Mouse (Mus musculus) right cerebral cortex, postnatal 25 days (tissue): ENCODE measurements around the gene Mapk8ip3.
"Not testable (repeated sequence)": the region's sequence is repeated elsewhere in the genome, so short reads cannot be mapped to it uniquely, and the experiment has no call there.

Experiments used
- DNase-seq: peaks from one replicate; pipeline ENCODE4 v3.0.0; 2022

The Mapk8ip3 gene

DNA sequence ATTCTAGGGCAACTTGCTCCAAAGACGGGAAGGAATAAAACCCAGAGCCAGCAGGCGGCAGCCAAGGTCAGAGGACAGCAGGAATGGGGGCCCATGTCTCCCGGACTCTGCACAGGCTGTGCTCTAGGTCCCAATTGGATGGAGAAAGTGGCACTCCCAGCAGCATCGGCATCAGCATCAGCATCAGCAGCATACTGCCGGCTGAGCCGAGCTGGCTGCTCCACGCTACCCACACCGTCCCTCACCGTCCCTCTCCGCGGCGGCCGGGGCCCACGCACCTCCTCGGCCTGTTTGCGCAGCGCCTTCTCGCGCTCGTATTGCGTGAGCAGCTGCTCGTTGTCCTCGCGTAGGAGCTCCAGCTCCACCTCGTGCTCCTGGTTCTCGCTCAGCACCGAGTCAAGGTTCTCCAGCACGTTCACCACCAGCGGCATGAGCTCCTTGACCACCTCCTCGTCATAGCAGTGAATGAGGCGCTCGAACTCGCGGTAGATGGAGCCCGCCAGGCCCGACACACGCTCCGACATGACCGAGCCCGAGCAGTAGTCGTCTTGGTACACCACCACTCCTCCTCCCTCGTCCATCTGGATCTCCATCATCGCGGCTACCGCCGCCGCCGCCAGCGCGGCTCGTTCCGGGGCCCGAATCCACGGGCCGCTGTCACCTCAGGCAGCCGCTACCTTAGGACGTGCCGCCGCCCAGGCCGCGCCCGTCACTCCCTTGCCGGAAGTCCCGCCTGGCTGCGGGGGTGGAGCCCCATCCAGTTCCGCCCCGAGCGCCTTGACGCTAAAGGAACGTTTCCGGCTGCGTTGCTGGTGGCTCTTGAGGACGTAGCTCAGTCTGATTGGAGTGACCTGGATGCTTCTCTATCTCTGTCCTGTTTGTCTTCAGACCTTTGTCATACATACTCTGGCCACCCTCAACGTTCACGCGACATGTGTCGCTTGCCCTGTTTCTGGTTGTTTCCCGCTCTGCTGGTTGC, at the start of gene Mapk8ip3:
TSS of gene Mapk8ip3 (minus strand) at position 719 of the 979 bp plus-strand sequence.
- peak; percentile 96 for DNase-seq

DNA sequence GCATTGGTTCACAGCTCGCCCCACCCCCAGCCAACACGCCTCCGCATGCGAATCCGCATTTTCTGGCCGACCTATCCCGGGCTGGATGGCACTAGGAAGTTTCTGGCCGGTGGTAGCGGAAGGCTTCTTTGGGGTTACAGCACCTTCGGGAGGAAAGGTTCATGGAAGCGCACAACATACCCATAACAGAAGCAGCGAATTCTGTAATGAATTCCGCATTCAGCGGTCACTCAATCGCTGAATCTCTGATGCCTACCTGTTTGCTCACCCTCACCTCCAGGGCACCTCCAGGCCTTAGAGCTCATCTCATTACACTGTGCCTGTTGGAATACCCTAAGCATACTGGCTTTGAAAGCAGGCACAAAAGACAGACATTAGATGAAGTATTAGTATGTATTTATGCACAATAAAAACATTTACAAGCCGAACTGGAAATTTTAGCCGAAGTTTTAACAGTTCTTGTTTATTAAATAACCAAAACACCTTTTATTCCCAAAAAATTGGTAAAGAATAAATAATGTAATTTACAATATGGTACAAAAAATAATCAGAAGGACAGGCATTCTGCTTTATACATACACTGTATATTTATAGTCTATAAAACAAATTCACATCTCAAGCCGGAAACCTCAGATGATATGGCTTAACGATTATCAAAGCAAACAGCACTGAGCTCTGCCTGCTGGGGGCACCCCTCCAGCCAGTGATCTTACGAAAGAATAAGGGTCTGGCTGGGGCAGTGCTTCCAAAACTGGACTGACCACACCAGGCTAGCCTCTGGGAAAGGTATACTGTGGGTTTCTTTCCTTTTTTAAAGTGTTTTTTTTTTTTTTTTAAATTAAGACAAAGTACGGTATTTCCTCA, 24.3 kb upstream of the Mapk8ip3 start:
- no peak for DNase-seq

DNA sequence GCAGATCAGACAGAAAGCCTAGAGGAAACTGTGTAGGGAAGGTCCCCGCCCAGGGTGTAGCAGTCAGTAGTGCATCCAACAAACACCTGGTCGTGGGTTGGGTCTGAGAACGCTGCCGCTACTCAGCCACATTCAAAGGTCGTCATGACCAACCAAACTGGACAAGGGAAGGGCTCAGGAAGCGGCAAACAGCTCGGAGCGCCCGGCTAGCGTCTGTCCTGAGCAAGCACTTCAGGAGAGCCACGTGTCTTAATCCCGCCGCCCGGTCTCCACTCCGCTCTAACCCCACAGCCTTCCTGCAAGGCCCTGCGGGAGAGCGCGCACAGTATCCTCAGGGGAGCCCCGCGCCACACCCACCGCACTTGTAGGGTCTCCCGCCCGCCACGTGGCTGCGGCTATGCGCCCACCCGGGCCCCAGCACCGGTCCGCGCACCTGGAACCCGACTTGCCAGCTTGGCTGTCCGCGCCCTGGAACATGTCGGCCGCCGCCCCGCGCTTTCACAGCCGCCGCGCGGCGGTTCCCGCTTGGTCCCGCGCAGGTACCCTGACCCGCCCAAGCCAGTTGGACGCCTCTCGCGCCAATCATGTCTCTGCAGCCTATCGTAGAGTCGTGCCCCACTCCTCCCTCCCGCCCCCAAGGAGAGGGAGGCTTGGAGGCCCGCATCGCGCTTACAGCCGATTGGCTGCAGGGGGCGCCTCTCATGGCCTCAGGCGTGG, 23.5 kb upstream of the Mapk8ip3 start, which contains the start of gene Jpt2:
TSS of gene Jpt2 (minus strand) at position 555 of the 717 bp plus-strand sequence.
- DNase-seq: peak; percentile 97

DNA sequence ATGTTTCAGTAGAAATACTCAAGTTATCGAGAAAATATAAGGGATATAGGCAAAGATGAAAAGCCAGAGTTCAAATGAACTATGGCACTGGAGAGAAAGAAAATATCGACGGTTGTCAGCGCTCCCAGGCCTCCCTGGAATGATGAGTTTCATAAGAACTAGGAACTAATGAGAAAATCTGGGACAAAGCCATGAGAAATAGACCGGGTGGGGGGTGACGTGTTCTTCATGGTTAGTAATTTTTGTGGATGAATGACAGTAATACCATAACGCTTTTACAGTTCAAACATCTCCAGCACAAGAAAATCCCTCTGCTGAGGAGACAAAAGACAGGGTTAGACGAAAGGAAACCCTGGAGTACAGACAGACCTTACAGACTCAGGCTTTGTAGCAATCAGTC, 22.6 kb upstream of the Mapk8ip3 start:
- no peak for DNase-seq

DNA sequence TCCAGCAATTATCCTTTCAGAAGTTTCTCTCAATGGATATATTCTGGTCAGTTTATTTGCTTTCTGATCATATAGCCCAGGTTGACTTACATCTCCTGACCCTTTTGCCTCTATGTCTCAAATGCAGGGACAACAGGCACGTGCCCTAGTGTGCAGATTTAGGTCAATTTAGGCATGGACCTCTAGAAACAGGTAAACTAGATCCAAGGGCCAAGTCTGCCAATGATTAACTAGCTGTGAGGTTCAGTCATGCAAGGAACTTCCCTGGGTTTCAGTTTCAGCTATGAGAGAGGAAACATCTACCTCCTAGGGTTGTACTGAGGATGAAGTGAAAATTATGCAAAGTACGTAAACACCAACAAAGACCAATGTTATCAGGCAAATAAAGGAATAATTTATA, 16.5 kb upstream of the Mapk8ip3 start:
- DNase-seq: no peak

DNA sequence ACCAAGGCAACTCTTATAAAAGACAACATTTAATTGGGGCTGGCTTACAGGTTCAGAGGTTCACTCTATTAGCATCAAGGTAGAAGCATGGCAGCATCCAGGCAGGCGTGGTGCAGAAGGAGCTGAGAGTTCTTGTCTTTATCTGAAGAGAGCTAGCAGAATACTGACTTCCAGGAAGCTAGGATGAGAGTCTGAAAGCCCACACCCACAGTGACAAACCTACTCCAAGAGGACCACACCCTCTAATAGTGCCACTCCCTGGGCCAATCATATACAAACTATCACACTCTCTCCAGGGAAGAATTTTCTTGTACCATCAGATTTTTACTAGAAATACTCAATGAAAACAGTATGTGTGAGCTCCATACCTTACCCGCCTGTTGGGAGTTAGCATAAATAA, 13.9 kb upstream of the Mapk8ip3 start:
- DNase-seq: no peak

DNA sequence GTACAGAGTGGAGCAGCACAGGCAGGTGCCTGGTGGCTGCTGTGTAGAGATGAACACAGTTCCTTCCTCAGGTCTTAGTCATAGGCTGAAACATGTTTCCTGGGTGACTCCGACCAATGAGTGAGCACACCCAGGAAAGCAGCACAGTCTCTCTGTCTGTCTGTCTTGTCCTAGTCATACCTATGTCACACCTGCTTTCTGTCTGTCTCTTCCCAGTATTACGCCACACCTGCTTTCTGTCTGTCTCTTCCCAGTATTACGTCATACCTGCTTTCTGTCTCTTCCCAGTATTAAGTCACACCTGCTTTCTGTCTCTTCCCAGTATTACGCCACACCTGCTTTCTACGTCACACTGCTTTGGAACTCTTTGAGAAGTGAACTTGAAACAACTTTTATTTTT, 11.4 kb upstream of the Mapk8ip3 start:
- DNase-seq: no peak

DNA sequence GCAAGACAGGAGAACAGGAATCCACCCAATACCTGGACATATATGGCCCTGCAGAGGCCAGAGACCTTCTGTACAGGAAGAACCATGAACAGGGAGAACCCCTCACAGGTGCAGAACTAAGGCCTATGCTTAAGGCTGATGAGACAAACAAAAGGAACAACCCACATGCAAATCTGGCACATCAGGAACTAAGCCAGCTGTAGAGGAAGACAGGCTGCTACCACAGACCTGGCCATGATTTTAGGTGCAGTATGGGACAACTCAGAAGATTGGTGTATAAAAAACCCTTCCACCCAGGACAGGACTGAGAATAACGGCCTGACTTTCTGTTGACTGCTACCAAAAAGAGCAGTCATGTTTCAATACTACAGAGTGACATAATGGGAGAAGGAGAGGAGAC, 6.8 kb upstream of the Mapk8ip3 start:
- not testable (repeated sequence) for DNase-seq

DNA sequence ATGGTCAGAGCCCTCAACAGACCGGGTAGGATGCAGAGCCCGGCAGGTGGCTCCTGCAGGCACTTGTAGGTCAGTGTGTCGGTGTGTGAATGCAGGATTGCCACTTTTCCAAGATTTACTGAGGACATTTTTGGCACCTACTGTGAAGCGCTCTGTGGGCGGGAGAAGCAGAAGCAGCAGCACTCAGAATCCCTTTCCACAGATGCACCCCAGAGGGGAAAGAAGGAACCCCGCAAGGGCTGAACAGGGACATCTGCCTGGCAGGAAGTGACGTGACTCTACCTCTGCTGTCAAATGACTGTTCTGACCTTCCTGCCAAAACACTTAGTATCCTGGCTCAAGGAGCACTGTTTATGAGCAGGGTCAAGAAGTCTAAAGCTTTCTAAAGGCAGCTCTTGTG, 6.3 kb upstream of the Mapk8ip3 start:
- peak; percentile 44 for DNase-seq

DNA sequence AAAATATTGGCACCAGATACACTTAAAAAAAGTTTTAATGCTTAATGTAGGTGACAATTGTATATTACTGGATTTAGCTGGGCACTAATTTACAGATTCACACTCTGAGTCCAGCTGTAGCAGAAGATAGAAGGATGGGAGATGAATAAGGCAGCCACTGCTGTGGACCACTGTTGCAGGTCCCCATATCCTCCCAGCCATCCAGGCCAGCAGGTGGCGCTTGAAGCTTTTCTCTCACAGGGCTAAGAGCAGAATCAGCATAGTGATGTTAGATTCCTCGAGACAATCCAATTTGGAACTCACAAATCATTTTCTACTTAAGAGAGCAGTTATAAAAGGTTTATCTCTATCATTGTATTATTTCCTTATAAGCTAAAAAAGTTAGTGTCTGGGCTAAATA, 5.7 kb upstream of the Mapk8ip3 start:
- DNase-seq: peak; percentile 15

DNA sequence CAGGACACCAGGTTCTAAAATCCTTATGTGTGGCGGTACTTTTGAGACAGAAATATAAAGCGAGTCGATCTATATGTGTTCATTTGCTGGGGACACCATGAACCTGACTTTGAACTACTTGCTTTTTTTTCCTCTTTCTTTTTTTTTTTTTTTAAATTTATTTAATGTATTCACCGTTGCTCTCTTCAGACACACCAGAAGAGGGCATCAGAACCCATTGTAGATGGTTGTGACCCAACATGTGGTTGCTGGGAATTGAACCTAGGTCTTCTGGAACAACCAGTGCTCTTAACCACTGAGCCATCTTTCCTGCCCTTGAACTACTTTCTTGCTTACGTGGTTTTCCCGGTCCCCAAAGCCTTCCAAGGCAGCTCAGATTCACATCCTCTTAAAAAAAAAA, 489 bp upstream of the Mapk8ip3 start:
- DNase-seq: no peak

DNA sequence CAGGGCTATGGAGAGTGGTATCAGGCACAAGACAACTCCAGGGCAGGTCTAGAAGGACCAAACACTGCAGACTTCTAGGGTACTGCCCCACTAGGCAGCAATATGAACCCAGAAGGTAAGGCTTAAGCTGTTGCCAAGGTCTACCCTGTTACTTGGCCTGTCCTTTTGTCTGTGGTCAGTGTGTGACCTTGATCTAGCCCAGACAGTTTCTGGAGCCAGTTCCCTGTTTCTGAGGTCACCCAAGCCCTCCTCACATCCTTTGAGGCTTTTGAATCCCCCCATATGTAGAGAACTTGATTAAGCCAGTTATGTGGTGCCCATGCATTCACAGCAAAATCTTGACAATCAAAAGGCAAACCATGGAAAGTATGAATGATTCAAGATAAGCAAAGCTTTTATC, 1.1 kb downstream of the Mapk8ip3 start:
- no peak for DNase-seq

DNA sequence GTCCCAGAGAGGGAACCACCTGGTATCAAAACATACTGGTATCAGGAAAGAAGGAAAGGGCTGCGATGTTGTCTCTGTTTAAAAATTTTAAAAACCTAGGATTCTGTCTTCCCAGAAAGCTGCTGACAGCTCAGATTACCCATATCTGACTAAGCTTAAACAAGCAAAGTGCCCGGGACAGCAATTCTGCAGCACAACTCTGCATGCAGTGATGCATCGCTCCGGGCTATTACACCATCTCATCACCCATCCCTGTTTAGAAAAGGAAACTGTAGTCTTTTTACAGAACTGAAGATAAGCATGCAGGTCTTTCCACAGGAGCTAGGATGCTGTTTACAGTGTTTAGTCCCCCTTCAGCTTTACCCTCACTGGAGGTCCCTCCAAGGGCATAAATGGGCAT, 1.9 kb downstream of the Mapk8ip3 start:
- DNase-seq: no peak

DNA sequence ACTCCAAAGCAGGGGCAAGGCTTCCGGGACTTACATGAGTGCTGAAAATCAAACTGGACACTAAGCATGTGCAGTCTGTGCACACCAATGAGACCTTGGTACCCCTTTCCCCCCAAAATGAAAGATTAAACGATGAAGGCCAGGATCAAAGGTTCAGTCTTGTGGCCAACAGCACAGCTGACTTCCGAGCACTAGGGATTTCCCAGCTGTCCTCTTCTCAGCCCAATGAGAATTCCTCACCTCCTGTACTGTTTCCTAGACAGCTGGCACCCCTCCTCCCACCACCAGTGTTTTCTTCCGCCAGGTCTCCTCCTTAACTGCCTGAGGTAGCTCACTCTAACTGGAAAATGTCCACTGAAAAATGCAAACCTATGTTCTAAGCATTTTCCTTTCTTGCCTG, 3.6 kb downstream of the Mapk8ip3 start:
- no peak for DNase-seq

DNA sequence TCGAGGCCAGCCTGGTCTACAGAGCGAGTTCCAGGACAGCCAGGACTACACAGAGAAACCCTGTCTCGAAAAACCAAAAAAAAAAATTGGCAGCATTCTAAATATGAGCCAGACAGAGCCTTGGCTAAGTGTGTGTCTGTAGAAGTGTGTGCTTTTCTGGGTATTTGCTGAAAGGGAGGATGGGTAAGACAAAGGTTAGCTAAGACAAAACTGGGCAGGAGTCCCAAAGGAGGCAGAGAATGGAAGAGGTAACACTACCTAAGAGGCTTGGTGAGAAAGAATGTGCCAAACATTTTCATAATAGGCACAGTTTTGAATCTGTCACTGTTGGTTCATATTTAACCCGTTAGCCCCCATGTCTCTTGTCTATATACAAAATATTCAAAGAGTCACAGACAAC, 4.3 kb downstream of the Mapk8ip3 start:
- no peak for DNase-seq

DNA sequence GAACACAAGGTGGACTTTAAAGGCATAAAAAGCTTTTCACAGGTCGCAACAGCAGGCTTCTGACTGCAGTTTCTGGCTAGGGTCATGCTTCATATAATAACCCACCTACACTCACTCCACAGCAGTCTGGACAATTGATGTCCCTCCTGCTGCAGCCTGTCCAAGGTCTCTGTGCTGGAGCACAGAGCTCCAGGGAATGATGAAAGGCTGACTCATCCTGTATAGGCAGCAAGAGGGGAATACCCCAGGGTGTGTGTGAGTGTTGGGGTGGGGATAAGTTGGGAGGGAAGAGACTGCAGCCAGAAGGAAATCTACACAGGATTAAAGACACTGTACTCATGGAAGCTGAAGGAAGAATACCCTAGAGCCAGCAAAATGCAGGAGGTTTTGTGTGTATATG, 7.3 kb downstream of the Mapk8ip3 start:
- DNase-seq: no peak

DNA sequence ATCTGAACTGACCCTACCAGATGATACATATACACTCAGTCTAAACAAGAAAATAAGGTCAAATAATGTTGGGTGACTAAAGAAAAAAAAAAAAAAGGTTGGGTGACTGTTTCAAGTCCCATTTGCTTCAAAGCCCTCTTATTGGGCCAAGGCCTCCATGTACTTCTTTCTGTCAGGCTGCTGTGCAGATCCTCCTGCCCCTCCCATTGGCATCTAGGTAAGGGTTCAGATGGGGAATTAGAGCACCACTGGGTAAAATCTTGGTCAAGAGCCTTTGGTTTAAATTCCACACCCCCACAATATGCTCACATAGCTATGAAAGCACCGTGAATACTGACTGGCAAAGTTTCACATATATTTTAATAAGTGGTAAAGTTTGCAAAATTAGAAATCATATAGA, 13.5 kb downstream of the Mapk8ip3 start:
- no peak for DNase-seq

DNA sequence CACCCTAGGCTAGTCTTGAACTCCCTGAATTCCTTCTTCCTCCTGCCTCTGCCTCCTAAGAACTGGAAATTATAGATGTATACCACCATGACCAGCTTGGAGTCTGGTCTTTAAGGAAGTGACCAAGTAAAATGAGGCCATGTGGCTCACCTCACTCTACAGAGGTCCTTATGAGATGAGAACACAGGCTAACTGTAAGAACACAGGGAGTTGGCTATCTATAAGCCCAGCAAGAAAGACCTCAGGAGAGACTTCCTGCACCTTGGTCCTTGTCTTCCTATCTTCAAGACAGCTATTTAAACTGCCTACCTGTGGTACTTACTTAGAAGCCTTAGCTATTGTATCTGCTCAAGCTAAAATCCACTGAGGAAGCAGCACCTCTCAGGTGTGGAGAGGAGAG, 22.8 kb downstream of the Mapk8ip3 start:
- DNase-seq: no peak

DNA sequence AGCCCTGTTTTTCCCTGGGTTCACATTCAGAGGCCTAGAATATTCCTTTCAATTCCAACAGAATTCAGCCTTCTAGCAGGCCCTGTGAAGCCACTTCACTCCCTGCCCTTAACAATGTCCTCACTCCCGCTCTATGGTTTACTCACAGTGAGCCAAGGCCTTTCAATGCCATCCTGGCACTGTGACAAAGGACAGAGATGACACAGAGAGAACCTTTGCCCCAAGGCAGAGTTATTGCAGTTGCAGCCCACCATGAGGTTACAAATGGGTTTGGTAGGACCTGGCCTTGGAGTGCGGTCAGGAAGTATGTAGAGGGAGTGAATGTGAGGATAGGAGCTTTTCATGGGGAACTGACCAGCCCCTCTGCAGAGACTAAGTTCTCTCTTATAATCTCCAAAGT, 29.2 kb downstream of the Mapk8ip3 start:
- no peak for DNase-seq

DNA sequence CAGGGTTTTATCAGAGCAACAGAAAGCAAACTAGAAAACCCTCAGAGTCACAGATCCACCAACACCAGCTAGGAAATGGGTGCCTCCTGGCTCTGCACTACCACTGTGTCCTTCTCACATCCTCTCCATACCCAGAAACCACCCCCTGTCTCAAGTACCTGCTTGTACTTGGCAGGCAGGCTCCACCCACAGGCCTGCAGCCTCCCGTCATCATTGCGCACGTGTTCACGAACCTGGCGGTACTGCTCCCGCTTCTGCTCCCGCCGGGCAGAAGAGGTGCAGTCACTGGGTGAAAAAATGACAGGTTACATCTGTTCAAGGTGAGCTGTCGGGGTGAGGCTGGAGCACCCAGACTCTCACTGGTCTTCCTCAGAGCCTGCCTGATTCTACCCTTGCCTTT, 33.0 kb downstream of the Mapk8ip3 start:
- DNase-seq: no peak

DNA sequence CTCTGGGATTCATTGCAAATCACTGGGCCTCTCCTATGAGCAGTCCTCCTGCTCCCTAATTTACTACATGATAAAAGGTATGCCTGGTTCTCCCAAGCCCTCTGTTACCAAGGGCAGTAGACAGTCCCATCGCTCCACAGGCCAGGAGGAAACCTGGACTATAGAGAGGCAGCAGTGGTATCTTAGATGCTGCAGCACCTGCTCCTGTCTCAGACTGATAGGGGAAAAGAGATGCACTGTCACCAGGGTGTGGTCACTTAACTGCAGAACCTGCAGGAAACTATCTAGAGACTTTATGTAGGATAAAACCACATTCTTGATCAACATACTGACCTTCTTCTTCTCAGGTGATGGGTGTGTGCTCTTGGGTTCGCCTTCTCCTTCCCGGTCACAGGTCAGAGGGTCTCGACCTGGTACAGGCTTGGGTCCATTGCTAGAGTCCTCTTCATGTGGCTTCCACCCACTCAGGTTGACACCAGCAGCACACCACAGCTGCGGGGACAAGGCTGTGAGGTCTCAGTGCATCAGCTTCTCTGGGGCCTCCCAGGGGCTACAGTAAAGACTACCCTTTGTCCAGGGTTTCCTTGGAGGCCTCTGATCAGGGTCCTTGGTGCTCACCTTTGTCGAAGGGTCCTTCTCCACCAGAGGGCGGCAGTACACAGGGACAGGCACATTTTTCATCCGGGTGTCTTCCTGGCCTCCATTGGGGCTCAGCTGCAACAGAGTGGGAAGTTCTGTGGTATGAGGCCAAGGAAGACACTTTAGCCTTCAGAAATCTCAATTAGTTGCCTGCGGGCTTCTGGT, 33.9 kb downstream of the Mapk8ip3 start:
- no peak for DNase-seq

DNA sequence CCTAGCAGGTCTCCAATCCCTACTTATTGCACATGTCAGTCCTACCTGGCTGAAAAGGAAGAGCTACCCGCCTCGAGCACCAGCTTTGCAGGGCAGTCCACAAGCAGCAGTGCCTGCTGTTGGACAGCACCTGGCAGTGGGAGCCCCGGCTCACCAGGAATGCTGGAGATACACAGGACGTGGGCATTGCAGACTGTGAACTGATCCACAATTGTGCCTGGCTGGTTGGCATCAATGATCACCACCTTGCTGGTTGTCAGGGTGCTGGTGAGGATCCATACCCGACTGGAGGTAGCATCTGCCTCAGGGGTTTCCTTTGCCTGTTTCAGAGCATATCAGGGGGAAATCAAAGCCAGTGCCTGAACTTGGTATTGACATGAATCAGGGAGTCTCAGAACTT, 34.7 kb downstream of the Mapk8ip3 start:
- DNase-seq: no peak
